Comparison of ENCODE assay signal across 16 mouse cellular contexts in the genomic region with DNA sequence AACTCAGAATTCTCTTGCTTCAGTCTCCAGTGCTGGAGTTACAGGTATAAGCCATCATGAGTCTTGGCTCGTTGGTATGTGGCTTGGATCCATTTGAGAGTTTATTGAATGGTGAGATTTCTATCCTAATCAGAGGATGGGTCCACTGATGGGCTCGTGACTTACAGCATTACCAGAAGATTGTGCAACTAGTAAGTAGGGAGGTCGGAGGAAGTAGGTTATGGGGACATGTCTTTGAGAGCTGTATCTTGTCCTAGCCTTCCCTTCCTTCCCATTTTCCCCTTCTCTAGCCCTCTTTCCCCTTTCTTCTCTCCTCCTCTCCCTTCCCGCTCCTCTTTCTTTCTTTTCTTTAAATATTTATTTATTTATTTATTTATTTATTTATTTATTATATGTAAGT.
"Had no signal": no experiment of that assay in that cellular context is flagged by ENCODE, and none has a peak within 500 bp of the region (broad histone marks: within the 10 kb centered on the region; RNA-seq: fewer than 3 reads in every experiment).

No protein-coding gene starts in this region.

- H3K36me3 ChIP-seq: midbrain, embryonic 13.5 days; midbrain, embryonic 15.5 days; neural tube, embryonic 13.5 days; neural tube, embryonic 15.5 days had no signal

- DNase-seq: lung, adult 18-20 months; lung, embryonic 14.5 days; lung, postnatal 10 days; lung, postnatal 4 days; right cerebral cortex, postnatal 14 days; spleen, adult 18-20 months; thymus, adult 18-20 months; thymus, postnatal 14 days; thymus, postnatal 36 days had no signal

- H3K27ac ChIP-seq: midbrain, embryonic 13.5 days; midbrain, embryonic 15.5 days; neural tube, embryonic 13.5 days; neural tube, embryonic 15.5 days had no signal

- ATAC-seq: midbrain, embryonic 13.5 days; midbrain, embryonic 15.5 days had no signal

- H3K4me3 ChIP-seq: megakaryocyte, embryonic 14.5 days; midbrain, embryonic 13.5 days; midbrain, embryonic 15.5 days; myocyte; neural tube, embryonic 13.5 days; neural tube, embryonic 15.5 days had no signal

- H3K9me3 ChIP-seq: megakaryocyte, embryonic 14.5 days; midbrain, embryonic 13.5 days; midbrain, embryonic 15.5 days; neural tube, embryonic 13.5 days; neural tube, embryonic 15.5 days had no signal

- H3K9ac ChIP-seq: lung, embryonic 14.5 days; midbrain, embryonic 13.5 days; midbrain, embryonic 15.5 days; neural tube, embryonic 13.5 days; neural tube, embryonic 15.5 days had no signal

- H3K4me1 ChIP-seq: megakaryocyte, embryonic 14.5 days; midbrain, embryonic 13.5 days; midbrain, embryonic 15.5 days; neural tube, embryonic 13.5 days; neural tube, embryonic 15.5 days had no signal

- H3K27me3 ChIP-seq: midbrain, embryonic 13.5 days; midbrain, embryonic 15.5 days; neural tube, embryonic 13.5 days; neural tube, embryonic 15.5 days had no signal

- H3K4me2 ChIP-seq: lung, embryonic 14.5 days; midbrain, embryonic 11.5 days; midbrain, embryonic 13.5 days; midbrain, embryonic 15.5 days; neural tube, embryonic 13.5 days; neural tube, embryonic 15.5 days had no signal
